Mouse (Mus musculus) CH12.LX (cell line): ENCODE measurements around the gene Fez1. TPM values are rescaled to one million over a fixed set of nuclear protein-coding genes. Genes with fewer than 3 reads are reported as not detected.

Experiments
- DNase-seq: peaks from one replicate; pipeline ENCODE4 v3.0.0-alpha.2; 2013; ENCODE audit errors: extremely low read depth
- H3K27ac ChIP-seq: 2 replicates; pipeline ENCODE4 v1.5.1; 2012; ENCODE audit warnings: low read depth, mild to moderate bottlenecking, control low read depth, moderate library complexity; ENCODE audit not compliant: insufficient read depth
- H3K27me3 ChIP-seq: replicated peaks from 2 replicates; pipeline ENCODE3; 2012; ENCODE audit warnings: inconsistent platforms
- H3K36me3 ChIP-seq, 2 experiments: replicated peaks in 1 of 2; 2 replicates each; pipeline versions ENCODE3 to v1.6.1; 2012; ENCODE audit warnings: inconsistent platforms in 1 of 2, low read length in 1 of 2, mild to moderate bottlenecking in 1 of 2, mixed read lengths in 1 of 2, moderate library complexity in 1 of 2; ENCODE audit not compliant: control insufficient read depth in 1 of 2, insufficient read depth in 1 of 2
- H3K4me1 ChIP-seq, 2 experiments: 2 replicates each; pipeline ENCODE4 v1.6.1; 2012; ENCODE audit warnings: inconsistent platforms in 1 of 2, moderate library complexity in 1 of 2; ENCODE audit not compliant: insufficient read depth in 2 of 2, control insufficient read depth in 1 of 2
- H3K4me2 ChIP-seq: 2 replicates; pipeline ENCODE4 v1.6.1; 2012; ENCODE audit warnings: low read depth, mild to moderate bottlenecking, control low read depth; ENCODE audit not compliant: poor library complexity, insufficient read depth, severe bottlenecking
- H3K4me3 ChIP-seq, 3 experiments: fragments of 150-350 bp in 1 of 3; sonication (generic) in 1 of 3; replicated peaks in 1 of 3; 2 replicates each; pipeline versions ENCODE3 to v1.5.1; 2011 to 2012; ENCODE audit warnings: low read depth in 2 of 3, low read length in 2 of 3, mild to moderate bottlenecking in 2 of 3, moderate library complexity in 2 of 3, control low read depth in 1 of 3, improper control_type of control experiment in 1 of 3, inconsistent platforms in 1 of 3, mixed read lengths in 1 of 3; ENCODE audit not compliant: poor library complexity in 1 of 3
- H3K79me2 ChIP-seq: replicated peaks from 2 replicates; pipeline ENCODE4 v1.6.1; 2012; ENCODE audit warnings: mild to moderate bottlenecking, moderate library complexity; ENCODE audit not compliant: control insufficient read depth, poor library complexity, insufficient read depth, severe bottlenecking; ENCODE audit errors: extremely low read depth
- H3K9ac ChIP-seq: 2 replicates; pipeline ENCODE4 v1.6.1; 2012; ENCODE audit warnings: low read depth, mild to moderate bottlenecking, control low read depth, moderate library complexity; ENCODE audit not compliant: insufficient read depth
- H3K9me3 ChIP-seq: replicated peaks from 2 replicates; pipeline ENCODE3; 2012; ENCODE audit warnings: low read length, inconsistent platforms, mixed read lengths
- CHD1 ChIP-seq: IDR thresholded peaks from 2 replicates; pipeline ENCODE4 v1.6.1; 2012; ENCODE audit warnings: low read depth, low read length, improper control_type of control experiment, inconsistent platforms
- CHD2 ChIP-seq: IDR thresholded peaks from 2 replicates; pipeline ENCODE4 v1.6.1; 2011; ENCODE audit warnings: low read length, improper control_type of control experiment
- CTCF ChIP-seq, 2 experiments: IDR thresholded peaks in 1 of 2; conservative IDR thresholded peaks in 1 of 2; 2 replicates each; pipeline ENCODE4 v1.5.1; 2011 to 2012; ENCODE audit warnings: low read depth in 2 of 2, low read length in 2 of 2, improper control_type of control experiment in 1 of 2, inconsistent platforms in 1 of 2, mild to moderate bottlenecking in 1 of 2, moderate library complexity in 1 of 2
- ETS1 ChIP-seq: conservative IDR thresholded peaks from 2 replicates; pipeline ENCODE4 v1.6.1; 2012; ENCODE audit warnings: low read depth, mild to moderate bottlenecking, inconsistent platforms, low read length, improper control_type of control experiment, moderate library complexity
- GABPA ChIP-seq: IDR thresholded peaks from 2 replicates; pipeline ENCODE4 v1.6.1; 2012; ENCODE audit warnings: low read depth, low read length, improper control_type of control experiment, inconsistent platforms; ENCODE audit not compliant: insufficient replicate concordance
- HCFC1 ChIP-seq: IDR thresholded peaks from 2 replicates; pipeline ENCODE4 v1.6.1; 2012; ENCODE audit warnings: low read depth, mild to moderate bottlenecking, inconsistent platforms, low read length, improper control_type of control experiment
- IRF4 ChIP-seq: IDR thresholded peaks from 2 replicates; pipeline ENCODE4 v1.6.1; 2014; ENCODE audit warnings: low read depth, mild to moderate bottlenecking, inconsistent platforms, low read length, improper control_type of control experiment
- JUN ChIP-seq: IDR thresholded peaks from 2 replicates; pipeline ENCODE4 v1.6.1; 2011; ENCODE audit warnings: low read depth, mild to moderate bottlenecking, low read length, improper control_type of control experiment, moderate library complexity; ENCODE audit not compliant: insufficient read depth
- JUND ChIP-seq: conservative IDR thresholded peaks from 2 replicates; pipeline ENCODE4 v1.6.1; 2011; ENCODE audit warnings: low read depth, low read length, improper control_type of control experiment
- MAZ ChIP-seq: IDR thresholded peaks from 2 replicates; pipeline ENCODE4 v1.6.1; 2012; ENCODE audit warnings: low read depth, mild to moderate bottlenecking, inconsistent platforms, low read length, improper control_type of control experiment, moderate library complexity
- MXI1 ChIP-seq: IDR thresholded peaks from 2 replicates; pipeline ENCODE4 v1.6.1; 2011; ENCODE audit warnings: mild to moderate bottlenecking, low read depth, low read length, improper control_type of control experiment
- MYC ChIP-seq: IDR thresholded peaks from 2 replicates; pipeline ENCODE4 v1.6.1; 2011; ENCODE audit warnings: low read depth, mild to moderate bottlenecking, improper control_type of control experiment, low read length
- NELFE ChIP-seq: IDR thresholded peaks from 2 replicates; pipeline ENCODE4 v1.6.1; 2011; ENCODE audit warnings: low read depth, low read length, improper control_type of control experiment
- NRF1 ChIP-seq: IDR thresholded peaks from 2 replicates; pipeline ENCODE4 v1.6.1; 2014; ENCODE audit warnings: low read depth, mild to moderate bottlenecking, inconsistent platforms, low read length, improper control_type of control experiment, moderate library complexity
- POLR2AphosphoS2 ChIP-seq: IDR thresholded peaks from 2 replicates; pipeline ENCODE4 v1.6.1; 2011; ENCODE audit warnings: low read depth, low read length, improper control_type of control experiment
- RAD21 ChIP-seq: IDR thresholded peaks from 2 replicates; pipeline ENCODE4 v1.6.1; 2011; ENCODE audit warnings: low read depth, mild to moderate bottlenecking, low read length, improper control_type of control experiment, moderate library complexity
- RCOR1 ChIP-seq: conservative IDR thresholded peaks from 2 replicates; pipeline ENCODE4 v1.6.1; 2012; ENCODE audit warnings: low read depth, mild to moderate bottlenecking, inconsistent platforms, low read length, improper control_type of control experiment
- SIN3A ChIP-seq: IDR thresholded peaks from 2 replicates; pipeline ENCODE4 v1.6.1; 2012; ENCODE audit warnings: low read length, improper control_type of control experiment, inconsistent platforms
- SMC3 ChIP-seq: IDR thresholded peaks from 2 replicates; pipeline ENCODE4 v1.6.1; 2011; ENCODE audit warnings: low read depth, low read length, improper control_type of control experiment
- TBP ChIP-seq: conservative IDR thresholded peaks from 2 replicates; pipeline ENCODE4 v1.6.1; 2011; ENCODE audit warnings: low read depth, low read length, improper control_type of control experiment
- USF1 ChIP-seq: IDR thresholded peaks from 2 replicates; pipeline ENCODE4 v1.6.1; 2014; ENCODE audit warnings: low read depth, mild to moderate bottlenecking, inconsistent platforms, low read length, improper control_type of control experiment
- ZC3H11A ChIP-seq: IDR thresholded peaks from 2 replicates; pipeline ENCODE4 v1.6.1; 2012; ENCODE audit warnings: low read depth, mild to moderate bottlenecking, inconsistent platforms, low read length, improper control_type of control experiment
- ZKSCAN1 ChIP-seq: IDR thresholded peaks from 2 replicates; pipeline ENCODE4 v1.6.1; 2012; ENCODE audit warnings: low read depth, inconsistent platforms, low read length, improper control_type of control experiment, borderline replicate concordance
- ZNF384 ChIP-seq: IDR thresholded peaks from 2 replicates; pipeline ENCODE4 v1.6.1; 2012; ENCODE audit warnings: low read depth, low read length, improper control_type of control experiment, inconsistent platforms
- dilution Hi-C: fragments of 300-500 bp; cut with MboI; formaldehyde crosslinking; loops from 2 replicates; pipeline ENCODE4 v1.14.3; 2020; ENCODE audit warnings: low sequenced_read_pairs; ENCODE audit not compliant: extremely low pct_unique_long_range_greater_than_20kb, extremely low pct_ligation_motif_present
- in situ Hi-C: fragments of 300-500 bp; cut with MboI; formaldehyde crosslinking; loops from 3 replicates; pipeline ENCODE4 v1.14.3; 2019; ENCODE audit warnings: low sequenced_read_pairs, low pct_ligation_motif_present, low pct_unique_long_range_greater_than_20kb, mixed read lengths
- polyA plus RNA-seq: library from polyadenylated mRNA; unstranded; fragments of >175 nt; gene quantifications from 2 replicates; pipeline ENCODE4 v1.2.1, GENCODE M21; 2012; ENCODE audit warnings: low read depth; ENCODE audit not compliant: insufficient read length
- total RNA-seq, 2 experiments: library from RNA; depleted of rRNA; stranded (reverse); fragments of 300-350 nt in 1 of 2; fragments of >200 nt in 1 of 2; gene quantifications; 2 replicates each; pipeline ENCODE4 v1.2.3; 2012 to 2014

Gene Fez1
- total and polyA plus RNA-seq, 3 experiments: not detected

GRCm38 (mm10) chr9:36895009-36895693 is 73.5 kb downstream of the Fez1 start:
- Histone ChIP-seq H3K4me2 (no peak overlapping the region), H3K4me1 (0 out of 4 replicates have a peak, but pooled peaks cover 0 to 2% of the 10 kb centered on the region in 2 experiments), H3K27ac (no peak overlapping the region), H3K9ac (no peak overlapping the region), H3K27me3 (peaks cover 34% of the 10 kb centered on the region), H3K4me3 (no peak overlapping the region), H3K36me3 (no peaks in the 10 kb centered on the region), H3K9me3 (no peaks in the 10 kb centered on the region), H3K79me2 (no peaks in the 10 kb centered on the region)
- peak; percentile 39 to 72; a peak in 3 of 4 replicates for TF ChIP-seq CTCF (conservative IDR thresholded peaks at IDR 0.05 in 1 of 2, IDR thresholded peaks at IDR 0.05 in 1 of 2; ENCODE audit: low read depth in 2 of 2, low read length in 2 of 2)
- no peak for TF ChIP-seq SIN3A
- TF ChIP-seq JUN: no peak
- TF ChIP-seq JUND: no peak
- no peak for TF ChIP-seq ZKSCAN1
- TF ChIP-seq ETS1: no peak
- no peak for TF ChIP-seq NELFE
- TF ChIP-seq RAD21: peak; percentile 70
- TF ChIP-seq CHD2: no peak
- no peak for TF ChIP-seq ZNF384
- TF ChIP-seq NRF1: no peak
- TF ChIP-seq SMC3: peak; percentile 47
- TF ChIP-seq MXI1: no peak
- TF ChIP-seq MYC: no peak
- TF ChIP-seq IRF4: no peak
- no peak for TF ChIP-seq GABPA
- TF ChIP-seq MAZ: no peak
- no peak for TF ChIP-seq CHD1
- dilution Hi-C loops: no loop called here
- in situ Hi-C loops: no loop called here
- DNase-seq: peak; percentile 37

GRCm38 (mm10) chr9:36898560-36898959 is 76.9 kb downstream of the Fez1 start:
- no peak overlapping the region for H3K9ac ChIP-seq
- in situ Hi-C loops (no loop called here), dilution Hi-C loops (no loop called here)
- no peaks in the 10 kb centered on the region for H3K36me3 ChIP-seq
- no peak overlapping the region for H3K27ac ChIP-seq
- TF ChIP-seq HCFC1 (no peak), POLR2AphosphoS2 (no peak), ETS1 (no peak), ZKSCAN1 (no peak), USF1 (no peak), MYC (no peak), CTCF (conservative IDR thresholded peaks at IDR 0.05 in 1 of 2, IDR thresholded peaks at IDR 0.05 in 1 of 2; ENCODE audit: low read depth in 2 of 2, low read length in 2 of 2) (no peak), CHD2 (no peak), TBP (no peak), ZC3H11A (no peak), RCOR1 (no peak), CHD1 (no peak)
- no peak overlapping the region for H3K4me2 ChIP-seq
- H3K4me3 ChIP-seq: no peak overlapping the region
- no peaks in the 10 kb centered on the region for H3K4me1 ChIP-seq
- no peaks in the 10 kb centered on the region for H3K9me3 ChIP-seq
- H3K27me3 ChIP-seq: peaks cover 23% of the 10 kb centered on the region
- no peaks in the 10 kb centered on the region for H3K79me2 ChIP-seq
- DNase-seq: no peak
